Mouse (Mus musculus) cortical plate, adult 2 months (tissue): ENCODE measurements around the gene Sumo1.

Experiments
- CTCF ChIP-seq: fragments of 200-500 bp; IDR thresholded peaks from 2 replicates; pipeline ENCODE4 v1.5.1; 2011; ENCODE audit warnings: mild to moderate bottlenecking, control low read depth, low read length; ENCODE audit not compliant: insufficient read depth; ENCODE audit errors: extremely low read depth
- POLR2A ChIP-seq: fragments of 200-500 bp; IDR thresholded peaks from 2 replicates; pipeline ENCODE4 v1.6.1; 2011; ENCODE audit warnings: mild to moderate bottlenecking, low read length, control low read depth; ENCODE audit not compliant: insufficient read depth; ENCODE audit errors: extremely low read depth

- TF ChIP-seq CTCF (no peak), POLR2A (no peak)
Measured at GRCm38 (mm10) chr1:59566926-59567325, 103.7 kb downstream of the Sumo1 start.
